Comparison of ENCODE assay signal across 10 mouse cellular contexts in the genomic region with DNA sequence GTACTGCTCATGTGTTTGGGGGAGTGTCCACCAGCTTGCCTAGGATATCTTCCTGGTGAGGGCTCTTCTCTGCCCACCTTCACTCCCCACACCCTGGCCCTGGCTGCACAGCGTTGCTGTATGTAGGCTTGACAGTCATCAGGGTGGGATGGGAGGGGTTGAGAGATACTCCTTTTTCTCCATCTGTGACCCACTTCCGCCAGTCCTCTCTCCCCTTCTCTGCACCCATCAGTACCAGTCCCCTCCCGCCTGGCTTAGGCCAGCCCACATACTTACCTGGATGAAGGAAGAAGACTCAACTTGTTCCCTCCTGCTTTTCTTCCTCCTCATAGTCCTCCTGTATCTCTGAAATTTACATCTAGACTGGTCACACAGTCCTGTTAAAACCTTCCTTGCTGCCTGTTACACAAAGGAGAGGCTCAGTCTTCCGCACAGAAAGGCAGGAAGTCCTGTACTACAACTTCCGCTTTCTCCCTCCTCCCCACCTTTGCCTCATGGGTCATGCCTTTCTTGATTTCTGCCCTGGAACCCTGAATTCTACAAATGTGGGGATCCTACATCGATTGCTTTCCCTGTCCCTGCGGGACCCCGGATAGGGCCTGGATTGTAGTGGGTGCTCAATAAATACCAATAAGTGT. TPM values are rescaled to one million over a fixed set of nuclear protein-coding genes. Genes with fewer than 3 reads are reported as not detected.
DNase-seq lines count a peak whose midpoint lies in the region; ATAC-seq lines count a peak whose summit lies in the region.
"Had no signal": no experiment of that assay in that cellular context is flagged by ENCODE, and none has a peak within 500 bp of the region (broad histone marks: within the 10 kb centered on the region; RNA-seq: fewer than 3 reads in every experiment).

No protein-coding gene starts in this region.

- H3K27ac ChIP-seq in liver, embryonic 16.5 days (ENCODE audit: low read length), result no peak overlapping the region
- no peak overlapping the region for H3K27ac ChIP-seq in liver, embryonic 11.5 days (ENCODE audit: low read depth, low read length)
- H3K27ac ChIP-seq: liver, embryonic 14.5 days had no signal

- 67% methylated on average over 8 of the region's 8 CpGs for WGBS in liver, embryonic 16.5 days (ENCODE audit: insufficient replicate concordance)
- 74% methylated on average over 8 of the region's 8 CpGs for WGBS in liver, embryonic 11.5 days

- H3K27me3 ChIP-seq in liver, embryonic 16.5 days (ENCODE audit: control insufficient read depth, insufficient read depth, low read depth, low read length), result no peaks in the 10 kb centered on the region
- H3K27me3 ChIP-seq in liver, embryonic 11.5 days (replicated peaks; ENCODE audit: control insufficient read depth, insufficient read depth, low read length), result no peaks in the 10 kb centered on the region

- no peak overlapping the region; the same call in 1 of the 2 replicates for H3K4me3 ChIP-seq in liver, embryonic 16.5 days (ENCODE audit: low read depth, low read length)
- no peak overlapping the region for H3K4me3 ChIP-seq in liver, embryonic 11.5 days (ENCODE audit: low read depth, low read length)

- H3K36me3 ChIP-seq in liver, embryonic 16.5 days (ENCODE audit: control insufficient read depth, insufficient read depth), result no peaks in the 10 kb centered on the region
- H3K36me3 ChIP-seq in liver, embryonic 11.5 days (ENCODE audit: control insufficient read depth, insufficient read depth, low read length), result no peaks in the 10 kb centered on the region

- H3K4me1 ChIP-seq in liver, embryonic 16.5 days (ENCODE audit: control insufficient read depth, low read depth, low read length), result peaks cover 14% of the 10 kb centered on the region
- peaks cover 25% of the 10 kb centered on the region for H3K4me1 ChIP-seq in liver, embryonic 11.5 days (replicated peaks; ENCODE audit: control insufficient read depth, insufficient read depth, low read length)

- no peak for ATAC-seq in liver, embryonic 16.5 days (ENCODE audit: low read depth)
- no peak for ATAC-seq in liver, embryonic 11.5 days (replicated peaks; ENCODE audit: low FRiP score)

- H3K9ac ChIP-seq in liver, embryonic 16.5 days (ENCODE audit: low read depth, low read length), result no peak overlapping the region
- no peak overlapping the region for H3K9ac ChIP-seq in liver, embryonic 11.5 days (ENCODE audit: low read depth, low read length)
- H3K9ac ChIP-seq: forebrain, postnatal 0 days; liver, embryonic 14.5 days had no signal

- H3K9me3 ChIP-seq in liver, embryonic 16.5 days (replicated peaks; ENCODE audit: control insufficient read depth, low read length), result no peaks in the 10 kb centered on the region
- no peaks in the 10 kb centered on the region for H3K9me3 ChIP-seq in liver, embryonic 11.5 days (ENCODE audit: control insufficient read depth, low read length)

- DNase-seq in liver, embryonic 11.5 days (ENCODE audit: low spot score), result no peak
- DNase-seq in R1 (ENCODE audit: low read depth, low spot score), result peak; percentile 23
- peak; percentile 65 for DNase-seq in induced T-regulatory cell, adult 2 months (ENCODE audit: low read depth)
- peak; percentile 26 for DNase-seq in thymus, postnatal 0 days (ENCODE audit: low spot score)
- no peak for DNase-seq in kidney, postnatal 14 days
- no peak for DNase-seq in retina, postnatal 1 day
- DNase-seq: forebrain, postnatal 0 days; kidney, postnatal 4 days had no signal

- peak overlapping the region; percentile 4; the same call in 1 of the 2 replicates for H3K4me2 ChIP-seq in liver, embryonic 16.5 days (ENCODE audit: low read depth, low read length)
- H3K4me2 ChIP-seq in liver, embryonic 11.5 days, result no peak overlapping the region

RNA-seq across cellular contexts. Expression of a gene that starts 21.6 kb away (rescaled TPM):
- 16.3 and 23.4 TPM in 2 replicates for polyA plus RNA-seq in liver, embryonic 16.5 days (2015; fragmentation: Nextera tagmentation; extraction: Ambion mirVana)
- 51.9 and 61.4 TPM in 2 replicates for polyA plus RNA-seq in liver, embryonic 11.5 days (2014; fragmentation: Nextera tagmentation; extraction: Ambion mirVana)
- polyA plus RNA-seq in thymus, postnatal 0 days (2015; fragmentation: Nextera tagmentation; extraction: Ambion mirVana), result 14.6 and 18.3 TPM in 2 replicates

Comparison
In these comparisons a context has a peak if more than half of its experiments do, and no peak if none do; other contexts are left out.
1. DNase-seq: peak in R1 (single experiment), induced T-regulatory cell, adult 2 months (single experiment) and thymus, postnatal 0 days (single experiment); none in liver, embryonic 11.5 days (single experiment), kidney, postnatal 14 days (single experiment) and retina, postnatal 1 day (single experiment).